Mouse (Mus musculus): ENCODE measurements around the gene Gm4924. TPM values are rescaled to one million over a fixed set of nuclear protein-coding genes. Genes with fewer than 3 reads are reported as not detected.

The Gm4924 gene
- 6.1 and 8.6 TPM in 2 replicates for polyA plus RNA-seq (2011; ENCODE audit: insufficient read length, low read depth, missing spikeins)

GRCm38 (mm10) chr10:82354083-82355010 is at the start of gene Gm4924:
Gene Gm4924 (plus strand): TSS chr10:82354255.
- Histone ChIP-seq H3K4me3 (ENCODE audit: insufficient read depth, low read length) (peak within 1 kb of the TSS; percentile 53), H3K27ac (ENCODE audit: insufficient read depth, low read length) (peak within 1 kb of the TSS; percentile 68), H3K4me1 (ENCODE audit: control insufficient read depth, insufficient read depth, low read length) (no peaks in the 10 kb centered on the region)
- TF ChIP-seq POLR2A (IDR thresholded peaks at IDR 0.05; ENCODE audit: low read depth, low read length) (peak; percentile 80), CTCF (IDR thresholded peaks at IDR 0.05; ENCODE audit: borderline replicate concordance, insufficient read depth, low read length) (no peak)

GRCm38 (mm10) chr10:82316482-82316881 is 37.6 kb upstream of the Gm4924 start, which contains the start of gene 4932415D10Rik:
Gene 4932415D10Rik (minus strand): TSS chr10:82316582.
- TF ChIP-seq CTCF (IDR thresholded peaks at IDR 0.05; ENCODE audit: borderline replicate concordance, insufficient read depth, low read length) (no peak), POLR2A (IDR thresholded peaks at IDR 0.05; ENCODE audit: low read depth, low read length) (no peak)
- Histone ChIP-seq H3K4me1 (ENCODE audit: control insufficient read depth, insufficient read depth, low read length) (no peaks in the 10 kb centered on the region), H3K27ac (ENCODE audit: insufficient read depth, low read length) (no peak within 1 kb of the TSS), H3K4me3 (ENCODE audit: insufficient read depth, low read length) (no peak within 1 kb of the TSS)

DNA sequence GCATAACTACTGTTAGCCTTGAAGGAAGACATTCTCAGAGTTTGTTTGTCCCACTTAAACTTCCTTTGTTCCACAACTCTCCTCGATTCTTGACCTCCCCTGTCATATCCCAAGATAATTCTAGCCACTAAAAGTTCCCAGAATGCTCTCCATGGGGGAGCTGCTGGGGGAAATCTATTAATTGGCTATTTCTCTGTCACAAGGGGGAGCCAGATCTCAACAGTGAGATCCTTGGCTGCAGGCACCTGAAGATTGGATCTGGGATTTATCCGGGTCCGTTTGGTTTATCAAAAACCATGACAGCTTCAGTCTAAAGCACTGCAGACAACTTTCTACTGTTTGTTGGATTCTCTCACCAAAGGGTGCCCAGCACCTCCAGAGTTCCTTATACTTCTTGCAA is 33.9 kb upstream of the Gm4924 start:
- Histone ChIP-seq H3K27ac (ENCODE audit: insufficient read depth, low read length) (no peak overlapping the region), H3K4me1 (ENCODE audit: control insufficient read depth, insufficient read depth, low read length) (no peaks in the 10 kb centered on the region), H3K4me3 (ENCODE audit: insufficient read depth, low read length) (no peak overlapping the region)
- TF ChIP-seq POLR2A (IDR thresholded peaks at IDR 0.05; ENCODE audit: low read depth, low read length) (no peak), CTCF (IDR thresholded peaks at IDR 0.05; ENCODE audit: borderline replicate concordance, insufficient read depth, low read length) (no peak)

DNA sequence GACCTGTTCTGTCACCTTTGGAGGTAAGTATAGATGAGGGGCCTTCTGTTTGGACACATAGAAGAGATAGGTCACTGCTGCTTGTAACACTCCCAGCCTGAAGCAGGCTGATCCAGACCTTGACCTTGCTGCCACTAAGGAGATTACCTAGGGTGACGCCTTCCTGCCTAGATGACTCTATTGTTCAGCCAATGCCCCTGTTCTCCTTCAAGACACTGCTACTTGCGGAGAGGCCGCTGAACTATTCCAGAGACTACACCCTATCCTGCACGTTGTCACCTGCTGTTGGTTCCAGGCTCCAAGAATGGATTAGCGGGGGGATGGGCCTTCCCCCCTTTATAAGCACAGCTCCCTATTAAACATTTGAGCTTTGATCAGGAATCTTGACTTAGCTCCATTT is 24.2 kb upstream of the Gm4924 start:
- Histone ChIP-seq H3K27ac (ENCODE audit: insufficient read depth, low read length) (no peak overlapping the region), H3K4me1 (ENCODE audit: control insufficient read depth, insufficient read depth, low read length) (no peaks in the 10 kb centered on the region)
- TF ChIP-seq POLR2A (IDR thresholded peaks at IDR 0.05; ENCODE audit: low read depth, low read length) (no peak), CTCF (IDR thresholded peaks at IDR 0.05; ENCODE audit: borderline replicate concordance, insufficient read depth, low read length) (no peak)

DNA sequence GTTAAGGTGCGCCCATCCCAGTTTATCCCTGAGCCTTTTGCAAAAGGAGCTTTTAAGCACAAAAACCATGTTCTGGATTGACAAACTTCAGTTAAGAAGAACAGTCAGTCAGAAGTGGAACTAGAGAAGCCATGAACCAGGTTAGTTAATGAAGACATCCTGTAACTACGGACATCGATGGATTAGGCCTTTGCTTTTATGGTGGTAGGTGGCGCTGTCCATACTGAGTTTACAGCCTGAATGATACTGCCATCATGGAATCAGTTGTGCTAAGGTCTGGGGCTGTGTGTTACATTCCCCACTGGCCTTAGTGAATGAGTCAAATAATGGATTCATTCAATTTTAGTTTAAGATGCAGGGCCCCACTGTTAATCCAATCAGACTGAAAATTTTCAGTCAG is 1.3 kb downstream of the Gm4924 start:
- Histone ChIP-seq H3K4me1 (ENCODE audit: control insufficient read depth, insufficient read depth, low read length) (no peaks in the 10 kb centered on the region), H3K27ac (ENCODE audit: insufficient read depth, low read length) (no peak overlapping the region), H3K4me3 (ENCODE audit: insufficient read depth, low read length) (no peak overlapping the region)
- TF ChIP-seq CTCF (IDR thresholded peaks at IDR 0.05; ENCODE audit: borderline replicate concordance, insufficient read depth, low read length), result no peak
- no peak for TF ChIP-seq POLR2A (IDR thresholded peaks at IDR 0.05; ENCODE audit: low read depth, low read length)

More for the DNA sequence above, 24.2 kb upstream of the Gm4924 start:
- no peak overlapping the region for H3K4me3 ChIP-seq (ENCODE audit: insufficient read depth, low read length)

DNA sequence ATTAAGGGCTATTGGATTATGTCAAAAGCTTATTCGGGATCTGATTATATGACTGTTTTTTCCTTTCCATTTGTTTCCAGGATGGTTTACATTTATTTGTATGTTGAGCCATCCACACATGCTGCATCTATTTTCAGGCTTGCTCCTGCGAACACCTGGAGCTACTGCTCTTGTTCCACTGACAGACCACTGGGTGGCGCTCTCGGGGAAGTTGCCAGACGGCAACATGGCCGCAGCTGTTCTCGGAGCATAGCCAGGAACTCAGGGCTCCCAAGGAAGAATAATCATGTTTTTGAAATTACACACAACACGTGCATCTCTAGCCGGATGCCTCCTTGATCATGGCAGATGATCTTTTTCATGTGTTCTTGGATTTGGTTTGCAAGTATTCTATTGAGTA is 7.9 kb downstream of the Gm4924 start:
- TF ChIP-seq POLR2A (IDR thresholded peaks at IDR 0.05; ENCODE audit: low read depth, low read length) (no peak), CTCF (IDR thresholded peaks at IDR 0.05; ENCODE audit: borderline replicate concordance, insufficient read depth, low read length) (no peak)
- no peak overlapping the region for H3K27ac ChIP-seq (ENCODE audit: insufficient read depth, low read length)
- H3K4me1 ChIP-seq (ENCODE audit: control insufficient read depth, insufficient read depth, low read length), result no peaks in the 10 kb centered on the region
- H3K4me3 ChIP-seq (ENCODE audit: insufficient read depth, low read length), result no peak overlapping the region

GRCm38 (mm10) chr10:82382992-82383391 is 28.9 kb downstream of the Gm4924 start:
- no peaks in the 10 kb centered on the region for H3K4me1 ChIP-seq (ENCODE audit: control insufficient read depth, insufficient read depth, low read length)
- TF ChIP-seq CTCF (IDR thresholded peaks at IDR 0.05; ENCODE audit: borderline replicate concordance, insufficient read depth, low read length), result no peak
- TF ChIP-seq POLR2A (IDR thresholded peaks at IDR 0.05; ENCODE audit: low read depth, low read length), result no peak
- H3K4me3 ChIP-seq (ENCODE audit: insufficient read depth, low read length), result no peak overlapping the region
- H3K27ac ChIP-seq (ENCODE audit: insufficient read depth, low read length), result no peak overlapping the region

- TF ChIP-seq POLR2A (IDR thresholded peaks at IDR 0.05; ENCODE audit: low read depth, low read length), result no peak
- TF ChIP-seq CTCF (IDR thresholded peaks at IDR 0.05; ENCODE audit: borderline replicate concordance, insufficient read depth, low read length), result no peak
- Histone ChIP-seq H3K4me3 (ENCODE audit: insufficient read depth, low read length) (no peak overlapping the region), H3K4me1 (ENCODE audit: control insufficient read depth, insufficient read depth, low read length) (no peaks in the 10 kb centered on the region), H3K27ac (ENCODE audit: insufficient read depth, low read length) (peak overlapping the region; percentile 70; the same call in 1 of the 2 replicates)
Measured at GRCm38 (mm10) chr10:82409511-82409910, 55.5 kb downstream of the Gm4924 start.

DNA sequence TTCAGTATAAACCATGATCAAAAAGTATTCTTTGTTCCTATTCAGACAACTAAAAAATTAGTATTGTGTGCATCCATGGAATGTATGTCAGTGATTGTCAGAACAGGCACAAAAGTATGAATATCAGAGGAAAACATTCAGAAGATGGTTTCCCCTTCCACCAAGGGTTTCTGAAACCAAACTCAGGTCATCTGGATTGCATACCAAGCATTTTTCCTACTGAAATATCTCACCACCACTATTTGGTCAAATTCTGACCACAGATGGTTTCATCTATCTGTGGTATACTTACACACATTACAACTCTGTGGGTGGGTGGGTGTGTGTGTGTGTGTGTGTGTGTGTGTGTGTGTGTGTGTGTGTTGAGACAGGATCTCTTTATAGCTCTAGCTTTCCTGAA is 69.6 kb downstream of the Gm4924 start:
- H3K27ac ChIP-seq (ENCODE audit: insufficient read depth, low read length), result no peak overlapping the region
- no peak for TF ChIP-seq CTCF (IDR thresholded peaks at IDR 0.05; ENCODE audit: borderline replicate concordance, insufficient read depth, low read length)
- no peak for TF ChIP-seq POLR2A (IDR thresholded peaks at IDR 0.05; ENCODE audit: low read depth, low read length)
- H3K4me1 ChIP-seq (ENCODE audit: control insufficient read depth, insufficient read depth, low read length), result no peaks in the 10 kb centered on the region
- H3K4me3 ChIP-seq (ENCODE audit: insufficient read depth, low read length), result no peak overlapping the region

Other genes starting within 250 kb of the Gm4924 start
- gene AU041133, start 226.2 kb upstream of the Gm4924 start, polyA plus RNA-seq (2011; ENCODE audit: insufficient read length, low read depth, missing spikeins), result 4.0 and 4.5 TPM in 2 replicates
- 11.0 and 14.0 TPM in 2 replicates for gene Zfp938, start 113.0 kb upstream of the Gm4924 start, polyA plus RNA-seq (2011; ENCODE audit: insufficient read length, low read depth, missing spikeins)
- not detected in 2 replicates for gene 4932415D10Rik, start 37.7 kb upstream of the Gm4924 start, polyA plus RNA-seq (2011; ENCODE audit: insufficient read length, low read depth, missing spikeins)
- gene Gm1553, start 138.4 kb downstream of the Gm4924 start, polyA plus RNA-seq (2011; ENCODE audit: insufficient read length, low read depth, missing spikeins), result not detected in 2 replicates